Mouse (Mus musculus): ENCODE results near the gene Larp4b.

The Larp4b gene

DNA sequence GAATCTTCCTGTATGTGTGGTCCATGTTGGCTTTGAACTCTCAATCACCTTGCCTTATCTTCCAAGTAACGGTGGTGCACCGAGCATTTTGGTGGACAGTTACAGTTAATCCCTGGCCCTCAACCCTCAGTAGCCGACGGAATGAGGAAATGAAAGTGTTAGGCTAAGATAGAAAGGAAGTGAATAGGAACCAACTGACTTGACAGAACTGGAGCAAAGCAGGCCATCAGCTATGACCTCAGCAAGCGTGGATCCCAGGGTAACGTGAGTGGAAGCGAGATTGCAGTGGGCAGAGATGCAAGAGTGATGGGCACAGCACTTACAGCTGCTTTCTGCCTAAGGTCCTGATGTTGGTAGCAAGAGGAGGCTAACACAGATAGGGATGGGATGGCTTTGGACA lies 31.5 kb downstream of the Larp4b start:
- DNase-seq, result no peak

DNA sequence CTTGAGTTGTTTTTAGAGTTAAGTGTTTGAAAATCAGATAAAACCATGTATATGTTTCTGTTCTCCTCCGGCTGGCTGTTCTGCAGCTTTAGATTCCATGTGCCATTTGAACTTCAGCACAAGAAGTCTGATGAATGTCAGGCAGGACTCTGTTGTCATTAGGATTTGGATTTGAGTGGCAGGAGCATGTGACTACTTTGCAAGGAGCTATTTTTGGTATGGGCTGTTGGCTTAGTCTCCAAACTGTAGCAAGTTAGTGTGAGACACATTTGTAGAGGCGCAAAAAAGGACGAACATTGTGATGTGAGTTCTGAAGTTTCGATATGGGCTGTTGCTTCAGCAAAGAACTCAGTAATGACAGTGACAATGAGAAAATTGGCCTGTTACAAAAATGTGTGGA lies 34.0 kb downstream of the Larp4b start:
- no peak for DNase-seq

DNA sequence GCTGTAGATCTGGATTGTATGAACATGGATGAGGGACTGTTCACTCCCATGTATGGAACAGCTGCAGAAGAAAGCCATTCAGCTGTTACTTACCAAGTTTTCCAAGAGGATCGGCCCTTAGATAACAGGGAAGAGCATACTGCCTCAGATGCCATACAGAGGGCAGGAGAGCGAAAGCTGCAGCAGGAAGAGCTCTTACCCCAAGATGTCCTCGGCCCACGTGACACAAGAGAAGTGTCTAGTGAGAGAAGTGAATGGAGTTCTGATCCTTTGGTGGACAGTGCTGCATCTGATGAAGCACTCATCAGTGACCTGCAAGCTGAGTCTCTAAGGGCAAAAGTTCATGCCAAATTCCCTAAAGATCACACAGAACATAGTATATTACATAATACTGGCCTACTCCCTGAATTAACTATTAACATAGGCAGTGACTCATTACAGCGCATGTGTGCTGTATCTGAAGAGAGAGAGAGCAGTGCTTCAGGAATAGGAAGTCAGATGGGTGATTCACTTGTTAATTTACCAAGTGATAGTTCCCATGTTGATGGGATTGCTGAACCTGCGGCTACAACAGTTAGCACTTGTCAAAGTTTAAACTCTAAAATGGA lies 35.1 kb downstream of the Larp4b start:
- no peak for DNase-seq

GRCm38 (mm10) chr13:9134421-9134820 lies 40.7 kb downstream of the Larp4b start:
- no peak for DNase-seq

GRCm38 (mm10) chr13:9136088-9136487 lies 42.4 kb downstream of the Larp4b start:
- DNase-seq, result no peak

GRCm38 (mm10) chr13:9136733-9137132 lies 43.1 kb downstream of the Larp4b start:
- no peak for DNase-seq

- DNase-seq, result no peak
Measured at GRCm38 (mm10) chr13:9139466-9139991, 45.8 kb downstream of the Larp4b start.

DNA sequence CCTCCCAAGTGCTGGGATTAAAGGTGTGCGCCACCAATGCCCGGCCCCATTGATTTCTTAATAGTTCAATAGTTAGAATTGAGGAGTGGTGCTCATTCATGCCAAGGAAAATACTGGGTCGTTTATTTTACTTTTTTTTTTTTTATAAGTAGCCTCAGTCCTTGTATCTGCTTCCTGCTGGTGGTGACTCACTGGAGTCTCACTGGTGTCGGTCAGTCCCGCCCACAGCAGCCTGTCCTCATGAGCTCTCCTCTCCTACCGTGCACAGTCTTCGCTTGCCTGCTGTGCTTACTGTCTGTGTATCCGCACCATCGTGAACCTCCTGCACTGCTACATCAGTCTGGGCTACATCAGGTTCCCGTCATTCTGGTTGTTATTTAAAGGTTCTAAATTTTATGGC lies 46.5 kb downstream of the Larp4b start:
- no peak for DNase-seq

DNA sequence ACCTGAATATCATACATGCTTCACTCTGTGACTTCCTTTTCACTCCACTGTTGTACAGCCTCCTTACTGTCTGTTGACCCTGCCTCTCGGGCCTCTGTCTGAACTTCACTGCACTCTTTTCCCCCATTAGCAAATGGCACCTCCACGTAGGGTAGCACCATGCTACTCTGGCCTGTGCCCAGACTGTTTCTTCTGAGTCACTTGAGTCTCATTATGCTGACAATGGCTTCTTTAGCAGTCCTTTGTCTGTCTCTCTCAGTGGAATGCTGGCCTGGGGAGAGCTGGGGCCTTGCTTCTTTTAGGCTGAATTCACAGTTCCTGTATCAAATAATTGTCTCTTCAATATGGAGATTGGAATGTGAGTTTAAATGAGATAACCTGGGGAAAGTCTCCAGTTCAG lies 48.7 kb downstream of the Larp4b start:
- DNase-seq, result no peak

DNA sequence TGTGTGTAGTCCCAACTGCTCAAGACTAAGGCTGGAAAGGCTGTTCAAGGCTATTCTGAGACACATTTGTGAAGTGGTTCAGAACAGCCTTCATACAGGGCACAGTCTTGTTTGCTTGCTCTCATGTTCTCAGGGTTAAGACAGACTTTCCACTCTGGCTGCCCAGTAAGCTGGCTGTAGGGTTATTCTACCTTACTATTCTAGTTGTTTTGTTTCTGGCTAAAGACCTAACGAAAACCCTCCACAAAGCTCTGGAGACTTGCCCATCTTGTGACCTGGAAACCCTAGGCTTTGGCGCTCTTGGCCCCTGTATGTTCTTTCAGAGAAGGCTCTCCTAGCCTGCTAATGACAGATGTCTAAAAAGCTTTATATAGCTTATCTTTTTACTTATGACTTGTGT lies 55.1 kb downstream of the Larp4b start:
- DNase-seq, result no peak

GRCm38 (mm10) chr13:9149473-9150217 lies 56.0 kb downstream of the Larp4b start:
- no peak for DNase-seq

DNA sequence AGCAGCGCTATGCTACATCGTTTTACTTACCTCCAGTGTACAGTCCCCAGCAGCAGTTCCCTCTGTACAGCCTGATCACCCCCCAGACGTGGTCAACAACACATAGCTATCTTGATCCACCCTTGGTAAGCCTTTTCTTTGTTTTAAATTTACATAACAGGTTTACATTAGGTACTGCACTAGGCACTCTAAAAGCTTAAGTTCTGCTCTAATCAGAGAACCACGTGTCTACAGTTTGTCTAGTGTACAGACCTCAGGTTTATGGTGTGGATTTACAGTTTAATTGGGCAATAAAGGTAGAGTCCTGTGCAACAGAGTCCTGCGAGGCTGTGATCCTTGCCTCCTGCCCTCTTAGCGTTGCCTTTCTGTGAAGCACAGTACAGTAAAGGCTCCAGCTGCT lies 57.4 kb downstream of the Larp4b start:
- DNase-seq, result no peak

- no peak for DNase-seq
Measured at GRCm38 (mm10) chr13:9151619-9152018, 57.9 kb downstream of the Larp4b start.

DNA sequence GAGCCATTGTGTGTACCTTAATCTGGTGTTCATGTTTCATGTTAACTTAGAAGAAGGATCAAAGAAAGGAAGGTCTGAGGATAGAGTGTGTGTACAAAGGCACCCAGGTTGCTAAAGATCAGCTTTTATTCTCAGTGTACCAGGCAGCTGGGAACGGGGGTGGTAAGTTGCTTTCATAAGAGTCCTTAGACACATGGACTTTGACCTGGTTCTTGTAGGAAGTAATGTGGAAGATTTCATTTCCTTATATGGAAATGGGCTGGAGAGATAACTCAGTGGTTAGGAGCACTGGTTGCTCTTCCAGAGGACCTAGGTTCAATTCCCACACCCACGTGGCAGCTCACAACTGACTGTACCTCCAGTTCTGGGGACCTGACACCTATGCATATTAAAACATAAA lies 58.6 kb downstream of the Larp4b start:
- no peak for DNase-seq

- no peak for DNase-seq
Measured at GRCm38 (mm10) chr13:9153803-9154202, 60.1 kb downstream of the Larp4b start.

DNA sequence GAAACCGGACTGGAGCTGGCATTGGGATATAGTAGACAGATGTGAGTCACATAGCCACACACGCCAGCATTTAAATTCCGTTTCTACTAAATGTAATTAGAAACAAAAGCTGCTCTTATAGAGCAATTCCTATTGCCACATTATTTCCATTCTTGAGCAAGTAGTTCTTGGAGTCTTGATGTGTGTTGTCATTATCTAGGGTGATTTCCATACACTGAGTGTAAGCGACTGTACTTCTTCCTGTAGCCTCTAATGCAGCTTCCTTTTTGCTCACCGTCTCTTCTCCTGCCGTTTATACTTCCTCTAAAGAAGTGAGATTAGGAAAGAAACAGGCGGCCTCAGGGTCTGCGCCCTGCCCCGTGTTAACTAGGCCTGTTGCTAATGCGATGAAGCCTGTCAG lies 65.6 kb downstream of the Larp4b start:
- DNase-seq, result no peak

DNA sequence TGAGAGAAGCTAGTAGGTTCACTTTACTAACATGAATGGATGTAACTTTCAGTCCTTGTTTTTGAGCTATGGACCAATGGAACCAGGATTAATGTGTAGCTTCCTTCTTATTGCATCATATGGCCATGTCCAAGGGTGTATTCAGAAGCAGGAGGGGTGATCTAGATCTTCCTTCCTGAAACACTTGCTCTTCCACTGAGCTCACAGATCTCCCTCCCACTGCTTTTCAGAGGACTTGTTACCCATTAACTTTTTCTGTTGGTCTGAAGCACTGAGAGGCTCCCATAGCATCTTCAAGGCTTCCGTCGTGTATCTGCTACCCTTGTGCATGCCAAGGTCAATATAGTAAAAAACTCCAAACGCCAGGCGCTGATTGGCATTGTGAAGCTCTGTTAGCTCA lies 69.2 kb downstream of the Larp4b start:
- DNase-seq, result no peak

DNA sequence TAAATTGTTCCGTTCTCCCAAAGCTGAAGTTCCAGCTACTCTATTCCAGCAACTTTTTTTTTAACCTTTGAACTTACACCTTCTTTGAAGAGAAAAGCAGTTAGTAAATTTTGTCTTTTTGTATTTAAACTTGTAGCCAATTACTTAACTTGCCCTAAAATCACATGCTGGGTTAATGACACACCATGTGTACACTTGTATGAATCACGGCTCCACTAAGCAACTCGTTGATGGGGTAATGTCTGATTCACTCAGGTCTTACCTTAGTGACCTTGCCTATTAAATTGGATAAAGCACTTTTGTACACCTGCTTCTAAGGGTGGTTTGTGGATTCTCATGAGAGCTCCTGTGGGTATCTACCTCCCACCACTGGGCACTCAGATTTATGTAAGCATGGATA lies 74.2 kb downstream of the Larp4b start:
- no peak for DNase-seq

- no peak for DNase-seq
Measured at GRCm38 (mm10) chr13:9169616-9170015, 75.9 kb downstream of the Larp4b start.

DNA sequence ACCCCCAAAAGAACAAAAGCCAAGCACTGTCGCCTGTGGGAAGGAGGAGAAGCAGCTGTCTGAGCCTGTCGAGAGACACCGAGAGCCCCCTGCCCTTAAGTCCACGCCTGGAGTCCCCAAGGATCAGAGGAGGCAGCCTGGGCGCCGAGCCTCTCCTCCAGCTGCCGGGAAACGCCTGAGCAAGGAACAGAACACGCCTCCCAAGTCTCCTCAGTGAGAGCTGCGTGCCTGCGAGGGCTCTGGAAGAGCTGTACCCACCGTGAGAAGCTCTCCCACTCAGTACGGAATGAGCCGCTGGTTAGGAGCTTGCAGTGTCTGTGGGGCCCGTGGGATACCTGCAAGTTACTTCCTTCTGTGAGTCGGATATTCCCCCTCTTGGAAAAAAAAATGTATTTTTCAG lies 77.0 kb downstream of the Larp4b start:
- DNase-seq, result no peak

DNA sequence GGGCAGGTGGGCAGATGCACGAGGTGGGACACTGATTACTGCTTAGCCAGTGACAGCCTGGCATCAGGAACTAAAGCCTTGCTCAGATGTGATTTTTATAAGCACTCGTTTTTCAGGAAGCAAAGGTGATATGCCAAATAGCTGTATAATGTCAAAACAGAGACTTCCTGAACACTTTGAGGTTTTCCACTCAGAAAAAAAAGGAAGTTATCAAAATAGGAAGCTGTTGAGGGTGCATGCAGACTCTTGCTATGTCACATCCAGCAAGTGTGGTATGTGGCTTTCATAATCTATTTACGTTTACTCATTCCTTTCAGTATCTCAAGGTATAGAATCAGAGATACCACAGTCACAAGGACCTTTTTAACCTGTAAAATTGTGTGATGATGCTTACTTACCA lies 79.7 kb downstream of the Larp4b start:
- no peak for DNase-seq

- no peak for DNase-seq
Measured at GRCm38 (mm10) chr13:9175171-9175570, 81.5 kb downstream of the Larp4b start.

- DNase-seq, result no peak
Measured at GRCm38 (mm10) chr13:9178270-9178669, 84.6 kb downstream of the Larp4b start.

DNA sequence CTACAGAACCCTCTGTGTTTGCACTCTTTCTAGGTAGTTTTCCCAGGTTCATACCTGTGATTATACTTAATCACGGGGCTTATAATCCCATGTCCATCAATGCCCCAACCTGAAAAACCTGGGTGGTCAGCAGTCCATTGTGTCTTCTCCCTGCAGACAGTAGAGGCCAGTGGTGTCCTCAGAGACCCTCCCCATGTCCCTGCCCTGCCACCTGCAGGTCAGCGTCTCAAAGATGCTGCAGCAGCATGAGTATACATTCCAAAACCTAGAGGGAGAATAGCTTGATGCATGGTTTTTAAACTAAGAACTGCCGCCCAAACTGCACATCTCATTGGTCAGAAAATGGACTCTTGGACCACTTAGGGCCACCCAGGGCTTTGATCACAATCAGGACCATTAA lies 85.0 kb downstream of the Larp4b start:
- no peak for DNase-seq

- DNase-seq, result peak in 1 of 2 experiments; percentile 13
Measured at GRCm38 (mm10) chr13:9180221-9180620, 86.5 kb downstream of the Larp4b start.

Measured in thymus, adult 18-20 months (tissue).